Mouse (Mus musculus) limb, embryonic 10.5 days (tissue): ENCODE measurements around the gene Tssk2. TPM values are rescaled to one million over a fixed set of nuclear protein-coding genes. Genes with fewer than 3 reads are reported as not detected.
A peak's percentile ranks its signal among the peaks of the same experiment; 100 is the strongest.

Source experiments
- DNase-seq: peaks from one replicate; pipeline ENCODE4 v3.0.0-alpha.2; 2017; ENCODE audit warnings: low spot score
- H3K27ac ChIP-seq: fragments of 300-500 bp; sonication (generic); 2 replicates; pipeline ENCODE4 v1.5.1; 2016; ENCODE audit warnings: mild to moderate bottlenecking
- H3K27me3 ChIP-seq: fragments of 300-500 bp; sonication (generic); 2 replicates; pipeline ENCODE4 v1.6.1; 2016; ENCODE audit warnings: low read depth, mild to moderate bottlenecking; ENCODE audit not compliant: poor library complexity, severe bottlenecking
- H3K36me3 ChIP-seq: fragments of 300-500 bp; sonication (generic); 2 replicates; pipeline ENCODE4 v1.6.1; 2016; ENCODE audit warnings: mild to moderate bottlenecking, moderate library complexity
- H3K4me1 ChIP-seq: fragments of 300-500 bp; sonication (generic); 2 replicates; pipeline ENCODE4 v1.6.1; 2016
- H3K4me3 ChIP-seq: fragments of 300-500 bp; sonication (generic); 2 replicates; pipeline ENCODE4 v1.5.1; 2016; ENCODE audit warnings: mild to moderate bottlenecking, moderate library complexity
- H3K9me3 ChIP-seq: fragments of 300-500 bp; sonication (generic); replicated peaks from 2 replicates; pipeline ENCODE4 v1.6.1; 2016; ENCODE audit warnings: mild to moderate bottlenecking
- WGBS: fragments of 180-500 bp; shearing (Covaris S2); methylation state at CpG from one replicate; pipeline ENCODE4 v1.1.7; 2016; 5-methylcytosine and 5-hydroxymethylcytosine counted together
- polyA plus RNA-seq: library from polyadenylated mRNA; unstranded; fragments of >200 nt; fragmentation: Nextera tagmentation; extraction: Ambion mirVana; gene quantifications from 2 replicates; pipeline ENCODE4 v1.2.1, GENCODE M21; 2016

Gene Tssk2
- polyA plus RNA-seq, 1 experiment from 2014 or later, result not detected

DNA sequence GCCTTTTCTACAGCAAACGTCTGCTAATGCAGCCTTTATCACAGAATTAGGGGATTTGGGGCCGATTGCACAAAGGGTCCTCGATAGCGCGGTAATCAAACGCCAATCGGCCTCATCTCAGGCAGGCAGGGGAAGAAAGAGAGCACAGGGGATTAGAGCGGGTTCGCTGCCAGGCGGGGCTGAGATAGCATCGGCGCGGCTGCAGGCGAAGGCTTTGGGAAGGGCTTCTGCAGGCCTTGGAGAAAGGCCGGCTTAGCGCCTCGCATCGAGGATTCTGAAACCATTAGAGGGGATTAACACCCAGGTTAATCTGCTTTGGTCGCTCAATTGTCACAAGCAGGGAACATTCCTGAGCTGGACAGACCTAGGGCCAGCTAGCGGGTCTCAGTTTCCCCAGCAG, 22.1 kb downstream of the Tssk2 start:
- Histone ChIP-seq H3K27ac (peak overlapping the region; percentile 93), H3K36me3 (peaks cover 14% of the 10 kb centered on the region), H3K9me3 (no peaks in the 10 kb centered on the region), H3K4me1 (peaks cover 27% of the 10 kb centered on the region), H3K4me3 (peak overlapping the region; percentile 29), H3K27me3 (peaks cover 55% of the 10 kb centered on the region)
- DNase-seq, result peak; percentile 41
- 9% methylated on average over 20 of the region's 20 CpGs for WGBS

DNA sequence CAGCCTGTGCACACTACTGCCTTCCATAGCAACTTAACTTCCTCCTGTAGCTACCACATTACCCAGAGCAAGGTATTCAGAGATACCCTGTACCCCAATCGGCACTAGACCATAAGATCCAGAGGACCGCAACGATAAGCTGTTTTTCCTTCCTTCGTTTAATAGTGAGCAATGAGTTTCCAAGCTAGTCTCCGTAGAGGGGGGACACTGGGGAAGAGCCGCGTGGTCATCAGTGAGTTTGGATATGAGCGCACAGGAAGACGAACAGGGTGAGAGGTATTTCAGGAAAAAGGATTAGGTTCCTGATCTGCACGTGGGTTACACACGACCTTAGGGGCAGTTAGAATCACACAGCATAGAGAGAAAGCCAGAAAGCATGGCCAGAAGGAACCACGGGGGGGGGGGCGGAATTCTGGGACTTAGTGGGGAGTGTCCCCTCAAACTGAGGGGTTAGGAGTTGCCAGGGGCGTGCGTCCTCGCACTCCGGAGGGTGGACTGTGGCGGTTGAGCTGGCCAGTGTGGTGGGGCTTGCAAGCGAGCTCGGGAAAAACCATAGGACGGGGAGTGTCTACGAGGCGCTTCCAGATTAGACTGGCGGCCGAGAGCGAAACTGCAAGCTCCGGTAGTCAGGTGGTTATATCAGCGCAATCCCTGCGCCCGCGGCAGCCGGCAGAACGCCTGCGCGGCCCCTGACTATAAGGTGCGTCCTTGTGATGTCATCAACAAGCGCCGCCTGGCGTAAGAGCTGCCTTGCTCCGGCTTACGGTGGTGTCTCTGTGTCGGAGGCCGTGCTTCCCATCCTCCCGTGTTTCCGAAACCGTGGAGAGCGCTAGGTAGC, 23.1 kb downstream of the Tssk2 start:
- Histone ChIP-seq H3K27me3 (peaks cover 45% of the 10 kb centered on the region), H3K4me3 (peak overlapping the region; percentile 87), H3K36me3 (peaks cover 24% of the 10 kb centered on the region), H3K27ac (peak overlapping the region; percentile 93), H3K4me1 (peaks cover 32% of the 10 kb centered on the region), H3K9me3 (no peaks in the 10 kb centered on the region)
- 3% methylated on average over 46 of the region's 47 CpGs for WGBS
- DNase-seq, result peak; percentile 97

DNA sequence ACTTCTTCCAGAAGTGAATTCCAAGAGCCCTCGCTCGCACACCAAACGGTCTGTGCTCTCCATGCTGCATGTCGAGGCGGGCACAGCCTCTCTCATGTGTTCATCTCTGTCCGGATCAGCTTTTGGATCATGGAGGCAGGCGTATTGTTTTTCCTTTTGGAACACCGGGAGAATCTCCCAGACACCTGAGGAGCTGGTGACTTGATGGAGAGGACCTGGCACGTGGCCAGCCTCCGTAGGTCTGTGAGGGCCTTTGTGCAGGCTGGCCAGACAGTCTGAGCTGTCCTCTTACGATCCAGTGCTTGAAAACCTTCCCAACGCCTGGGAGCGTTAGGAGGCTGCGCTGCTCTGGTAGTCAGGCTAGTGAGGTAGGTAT, 23.7 kb downstream of the Tssk2 start:
- Histone ChIP-seq H3K9me3 (no peaks in the 10 kb centered on the region), H3K27ac (peak overlapping the region; percentile 93), H3K27me3 (peaks cover 39% of the 10 kb centered on the region), H3K4me1 (peaks cover 38% of the 10 kb centered on the region), H3K4me3 (peak overlapping the region; percentile 87), H3K36me3 (peaks cover 24% of the 10 kb centered on the region)
- 1% methylated on average over 14 of the region's 14 CpGs for WGBS
- DNase-seq, result no peak

DNA sequence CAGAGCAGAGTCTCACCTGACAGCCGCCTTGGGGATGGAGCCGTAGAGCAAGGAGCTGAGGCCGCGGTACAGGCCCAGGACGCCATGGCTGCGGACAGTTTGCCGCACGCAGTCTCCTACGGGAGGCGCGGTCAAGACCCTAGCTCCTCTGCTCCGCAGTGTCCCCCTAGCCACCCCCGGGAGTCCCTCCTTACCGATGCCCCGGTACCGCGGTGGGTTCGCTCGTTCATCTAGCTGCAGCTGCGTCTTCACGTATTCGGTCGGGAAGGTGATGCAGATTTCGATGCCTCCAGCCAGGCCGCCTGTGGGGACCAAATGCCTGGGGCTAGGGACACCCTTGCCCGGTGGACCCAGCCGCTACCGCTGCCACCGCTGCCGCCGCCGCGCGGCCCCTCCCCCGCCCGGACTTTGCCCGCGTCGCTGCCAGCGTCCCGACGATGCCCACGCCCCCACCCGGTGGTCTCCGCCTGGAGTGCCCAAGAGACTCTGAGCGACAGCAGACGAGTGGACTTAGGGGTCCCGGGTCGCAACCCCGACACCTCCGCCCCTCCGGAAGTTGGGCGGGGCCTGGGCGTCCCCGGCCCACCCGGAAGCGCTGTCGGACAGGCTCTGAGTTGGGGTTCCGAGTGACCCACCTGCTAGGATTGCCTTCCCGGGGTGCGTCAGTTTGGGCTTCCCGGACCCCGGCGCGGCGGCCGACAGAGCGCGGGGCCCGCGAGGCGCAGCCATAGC, 29.1 kb downstream of the Tssk2 start:
- Histone ChIP-seq H3K27me3 (no peaks in the 10 kb centered on the region), H3K36me3 (peaks cover 24% of the 10 kb centered on the region), H3K9me3 (no peaks in the 10 kb centered on the region), H3K4me3 (peak overlapping the region; percentile 84), H3K27ac (peak overlapping the region; percentile 90), H3K4me1 (peaks cover 36% of the 10 kb centered on the region)
- peak; percentile 78 for DNase-seq
- under 1% methylated on average over 72 of the region's 72 CpGs for WGBS

DNA sequence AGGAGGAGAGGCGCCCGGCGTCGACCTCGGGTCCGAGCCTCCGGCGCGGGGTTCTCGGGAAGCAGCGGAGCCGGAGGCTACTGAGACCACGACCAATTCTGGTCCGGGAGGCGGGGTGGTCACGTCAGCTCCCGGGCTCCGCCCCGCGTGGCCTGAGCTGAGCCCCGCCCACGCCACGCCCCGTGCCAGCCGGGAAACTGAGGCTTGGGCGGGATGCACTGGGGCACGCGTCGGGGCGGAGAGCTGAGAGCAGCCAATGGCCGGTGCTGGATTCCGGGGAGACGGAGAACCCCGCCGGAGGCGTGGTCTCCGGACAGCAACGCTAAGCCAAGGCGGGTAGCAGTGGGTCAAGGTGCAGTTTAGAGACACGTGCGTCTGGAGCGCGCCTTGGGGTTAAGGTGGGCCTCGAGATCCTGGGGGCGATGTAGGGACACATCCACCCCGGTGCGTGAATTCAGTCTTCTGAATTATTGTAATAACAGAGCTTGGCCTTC, 29.7 kb downstream of the Tssk2 start, which contains the start of gene Slc25a1:
Gene Slc25a1 (minus strand): TSS at position 133 of the 494 bp plus-strand sequence.
- WGBS, result under 1% methylated on average over 47 of the region's 47 CpGs
- Histone ChIP-seq H3K9me3 (no peaks in the 10 kb centered on the region), H3K27me3 (no peaks in the 10 kb centered on the region), H3K4me3 (peak within 1 kb of the TSS; percentile 84), H3K27ac (peak within 1 kb of the TSS; percentile 90), H3K36me3 (peaks cover 24% of the 10 kb centered on the region), H3K4me1 (peaks cover 30% of the 10 kb centered on the region)
- peak; percentile 89 for DNase-seq

DNA sequence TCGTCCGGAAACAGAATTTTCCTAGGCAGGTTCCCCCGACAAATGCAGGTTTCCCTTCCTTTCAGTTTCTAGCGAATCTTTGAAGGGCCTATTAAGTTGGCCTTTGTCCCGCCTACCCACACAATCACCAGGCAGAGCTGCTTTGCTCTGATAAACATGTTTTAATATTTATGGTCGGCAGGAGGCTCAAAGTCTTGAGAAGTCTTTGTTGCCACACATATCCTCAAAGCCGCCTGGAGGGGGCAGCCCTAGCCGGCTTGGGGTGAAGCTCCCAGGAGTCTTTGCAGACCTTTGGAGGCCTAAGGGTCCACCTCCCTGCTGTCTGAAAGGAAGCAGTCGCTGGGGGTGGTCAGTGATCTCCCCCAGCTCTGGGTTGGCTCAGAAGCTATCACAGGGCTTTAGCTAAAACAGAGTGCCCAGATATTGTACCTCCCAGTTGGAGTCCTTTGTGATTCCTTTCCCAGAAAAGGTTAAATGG, 30.2 kb downstream of the Tssk2 start:
- Histone ChIP-seq H3K27ac (peak overlapping the region; percentile 90), H3K4me3 (peak overlapping the region; percentile 84), H3K9me3 (no peaks in the 10 kb centered on the region), H3K36me3 (peaks cover 24% of the 10 kb centered on the region), H3K4me1 (peaks cover 29% of the 10 kb centered on the region), H3K27me3 (no peaks in the 10 kb centered on the region)
- peak; percentile 80 for DNase-seq
- WGBS, result 2% methylated on average over 9 of the region's 9 CpGs

DNA sequence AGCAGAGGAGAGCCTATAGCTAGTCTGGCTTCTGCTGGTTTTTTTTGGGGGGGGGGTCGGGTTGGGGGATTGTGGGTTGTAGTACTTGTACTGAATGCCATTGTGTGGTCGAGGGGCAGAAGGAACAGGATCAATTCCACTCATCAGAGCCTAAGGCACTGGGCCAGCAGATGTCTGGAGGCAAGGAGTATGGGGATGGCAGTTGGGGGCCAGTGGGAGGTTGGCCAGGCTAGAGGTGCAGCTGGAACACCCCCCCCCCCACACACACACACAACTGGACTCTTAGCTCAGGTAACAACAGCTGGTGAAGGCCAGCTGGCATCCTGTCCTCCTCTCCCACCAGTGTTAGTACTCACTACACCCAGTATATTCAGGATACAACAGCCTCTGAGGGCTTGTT, 30.8 kb downstream of the Tssk2 start:
- no peak for DNase-seq
- Histone ChIP-seq H3K4me3 (peak overlapping the region; percentile 84), H3K36me3 (peaks cover 24% of the 10 kb centered on the region), H3K4me1 (peaks cover 29% of the 10 kb centered on the region), H3K27ac (peak overlapping the region; percentile 90), H3K27me3 (no peaks in the 10 kb centered on the region), H3K9me3 (no peaks in the 10 kb centered on the region)
- 37% methylated on average over 2 of the region's 2 CpGs for WGBS

DNA sequence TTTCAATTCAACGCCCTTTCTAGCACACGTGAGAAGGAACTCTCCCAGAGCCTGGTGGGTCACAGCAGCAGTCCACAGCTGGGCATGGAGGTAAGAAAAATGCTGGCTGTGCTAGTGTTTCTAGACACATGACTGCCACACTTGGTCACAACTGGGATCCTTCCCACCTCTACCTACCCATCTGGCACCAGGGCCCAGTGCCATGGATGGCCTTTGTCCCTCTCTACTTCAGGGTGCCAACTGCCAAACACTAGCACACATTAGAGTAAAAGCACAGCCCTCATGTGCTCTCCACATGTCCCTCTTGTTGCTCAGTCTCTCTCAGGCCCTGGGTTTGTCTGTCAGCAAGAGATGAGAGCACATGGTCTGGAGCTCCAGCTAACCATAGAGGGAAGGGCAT, 31.2 kb downstream of the Tssk2 start:
- no peaks in the 10 kb centered on the region for H3K27me3 ChIP-seq
- H3K9me3 ChIP-seq, result no peaks in the 10 kb centered on the region
- H3K27ac ChIP-seq, result no peak overlapping the region
- H3K36me3 ChIP-seq, result peaks cover 20% of the 10 kb centered on the region
- no peak for DNase-seq
- WGBS, result 83% methylated on average over 2 of the region's 2 CpGs
- H3K4me1 ChIP-seq, result peaks cover 29% of the 10 kb centered on the region
- no peak overlapping the region for H3K4me3 ChIP-seq

DNA sequence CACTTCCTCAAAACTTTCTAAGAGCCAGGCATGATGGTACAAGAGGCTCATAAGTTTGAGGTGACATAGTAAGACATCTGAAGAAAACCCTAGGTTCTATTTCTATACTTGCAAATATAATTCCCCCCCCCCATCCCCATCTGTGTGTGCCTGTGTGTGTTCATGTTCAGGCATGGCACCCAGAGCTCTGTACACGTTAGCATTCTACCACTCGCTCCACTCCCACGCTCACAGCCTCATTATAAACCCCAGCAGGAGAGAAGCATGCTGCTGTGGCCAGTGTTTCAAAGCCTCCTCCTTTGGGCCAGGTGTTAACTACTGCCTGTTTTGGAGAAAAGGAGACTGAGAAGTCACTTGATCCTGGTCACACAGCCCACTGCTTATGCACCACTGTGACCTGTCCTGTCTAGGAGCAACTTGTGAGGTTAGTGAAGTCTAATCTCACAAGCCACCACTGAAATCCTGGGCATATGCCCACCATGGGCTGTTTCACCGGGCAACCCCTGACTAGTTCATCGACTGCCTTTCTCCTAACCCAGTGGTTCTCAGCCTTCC, 33.5 kb downstream of the Tssk2 start:
- WGBS, result 79% methylated on average over 5 of the region's 5 CpGs
- DNase-seq, result no peak
- peaks cover 7% of the 10 kb centered on the region for H3K27me3 ChIP-seq
- no peaks in the 10 kb centered on the region for H3K9me3 ChIP-seq
- no peak overlapping the region for H3K4me3 ChIP-seq
- peaks cover 19% of the 10 kb centered on the region for H3K4me1 ChIP-seq
- H3K27ac ChIP-seq, result no peak overlapping the region
- H3K36me3 ChIP-seq, result no peaks in the 10 kb centered on the region

DNA sequence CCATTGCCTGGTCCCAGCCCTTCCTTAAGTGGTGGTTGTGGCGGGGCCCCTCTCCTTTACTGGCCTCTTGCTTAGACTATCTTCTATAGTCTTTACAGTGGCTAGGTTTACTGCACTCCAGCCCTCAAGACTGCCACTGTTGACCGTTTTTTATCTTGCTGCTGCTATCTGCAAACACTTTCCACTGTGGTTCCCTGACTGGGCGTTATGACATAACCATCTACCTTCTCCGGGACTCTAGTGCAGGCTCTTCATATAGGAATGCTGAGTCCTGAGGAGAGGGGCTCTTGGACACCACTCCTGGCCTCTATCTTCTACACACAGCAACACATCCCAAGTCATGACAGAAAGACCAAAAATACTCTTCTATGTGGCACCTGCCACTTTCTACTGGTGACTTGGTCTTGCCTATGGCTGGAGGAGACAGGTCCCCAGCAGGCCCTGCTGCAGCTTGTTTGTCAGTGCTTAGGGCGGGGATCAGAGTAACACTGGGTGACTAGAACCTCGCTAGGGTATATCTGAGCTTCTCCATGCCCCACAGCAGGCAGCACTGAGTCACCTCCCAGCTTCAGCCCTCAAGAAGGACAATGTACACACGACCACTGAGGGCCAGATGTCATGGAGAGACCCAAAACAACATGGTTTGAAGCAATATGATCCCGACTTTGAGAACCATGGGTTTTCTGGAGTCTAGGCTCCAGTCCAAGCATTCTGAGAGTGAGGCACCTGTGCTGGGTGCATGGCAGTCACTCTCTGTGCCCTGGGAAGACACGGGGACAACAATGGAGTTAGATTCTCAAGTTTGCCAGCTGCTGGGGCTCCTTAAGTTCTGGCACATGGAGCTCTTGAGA, 35.4 kb downstream of the Tssk2 start:
- H3K4me1 ChIP-seq, result peaks cover 7% of the 10 kb centered on the region
- H3K36me3 ChIP-seq, result no peaks in the 10 kb centered on the region
- H3K27ac ChIP-seq, result no peak overlapping the region
- H3K27me3 ChIP-seq, result peaks cover 15% of the 10 kb centered on the region
- DNase-seq, result no peak
- WGBS, result 80% methylated on average over 9 of the region's 9 CpGs
- no peaks in the 10 kb centered on the region for H3K9me3 ChIP-seq
- H3K4me3 ChIP-seq, result no peak overlapping the region

DNA sequence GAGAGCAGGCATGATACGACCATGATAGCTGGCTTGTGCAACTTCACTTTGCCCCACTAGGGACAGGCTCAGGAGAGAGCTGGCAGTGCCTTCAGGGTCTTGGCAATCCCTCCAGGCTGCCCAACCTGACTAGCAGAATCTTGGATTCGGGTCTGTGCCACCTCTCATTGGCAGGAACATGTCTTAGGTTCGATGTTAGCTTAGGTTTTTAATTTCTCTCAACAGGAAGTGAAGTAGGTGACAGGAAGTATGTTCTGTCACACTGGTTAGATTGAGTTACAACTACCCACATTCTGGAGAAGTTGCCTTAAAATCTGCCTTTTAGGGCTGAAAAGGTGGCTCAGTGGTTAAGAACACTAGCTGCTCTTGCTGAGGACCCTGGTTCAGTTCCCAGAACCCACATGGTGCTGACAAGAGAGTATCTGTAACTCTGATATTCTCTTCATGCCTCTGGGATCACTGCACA, 36.0 kb downstream of the Tssk2 start:
- Histone ChIP-seq H3K27ac (no peak overlapping the region), H3K4me1 (0 out of 2 replicates have a peak, but pooled peaks cover 2% of the 10 kb centered on the region)

DNA sequence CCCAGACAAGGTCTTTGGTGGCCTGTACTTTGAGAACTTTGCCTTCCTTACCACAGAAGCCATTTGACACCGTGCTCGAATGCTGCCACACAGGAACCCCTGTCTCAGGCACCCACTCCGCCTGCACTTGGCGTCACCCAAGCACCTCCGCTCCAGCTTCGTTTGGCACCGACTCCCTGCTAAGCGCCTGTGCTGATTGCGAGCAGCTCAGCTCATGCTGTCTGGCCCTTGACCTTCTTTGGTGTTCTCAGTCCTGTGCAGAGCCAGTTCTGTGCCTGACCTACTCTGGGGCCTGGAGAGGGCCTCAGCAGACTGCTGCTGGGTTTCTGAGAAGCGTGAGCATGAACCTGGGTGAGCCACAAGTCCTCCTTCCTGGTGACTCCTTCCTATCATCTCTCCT, 38.3 kb downstream of the Tssk2 start:
- Histone ChIP-seq H3K9me3 (no peaks in the 10 kb centered on the region), H3K4me3 (no peak overlapping the region), H3K4me1 (0 out of 2 replicates have a peak, but pooled peaks cover 2% of the 10 kb centered on the region), H3K36me3 (no peaks in the 10 kb centered on the region), H3K27me3 (peaks cover 15% of the 10 kb centered on the region), H3K27ac (no peak overlapping the region)
- no peak for DNase-seq
- 83% methylated on average over 10 of the region's 10 CpGs for WGBS

More for the DNA sequence above, 36.0 kb downstream of the Tssk2 start:
- no peak for DNase-seq
- no peaks in the 10 kb centered on the region for H3K36me3 ChIP-seq
- H3K9me3 ChIP-seq, result no peaks in the 10 kb centered on the region
- peaks cover 15% of the 10 kb centered on the region for H3K27me3 ChIP-seq
- no peak overlapping the region for H3K4me3 ChIP-seq
- 65% methylated on average over 3 of the region's 3 CpGs for WGBS
